Mouse (Mus musculus): ENCODE results near the gene Nod2. TPM values are rescaled to one million over a fixed set of nuclear protein-coding genes. Genes with fewer than 3 reads are reported as not detected.

Gene Nod2
- polyA plus RNA-seq, 1 experiment from 2014 or later = 0.13 TPM

DNA sequence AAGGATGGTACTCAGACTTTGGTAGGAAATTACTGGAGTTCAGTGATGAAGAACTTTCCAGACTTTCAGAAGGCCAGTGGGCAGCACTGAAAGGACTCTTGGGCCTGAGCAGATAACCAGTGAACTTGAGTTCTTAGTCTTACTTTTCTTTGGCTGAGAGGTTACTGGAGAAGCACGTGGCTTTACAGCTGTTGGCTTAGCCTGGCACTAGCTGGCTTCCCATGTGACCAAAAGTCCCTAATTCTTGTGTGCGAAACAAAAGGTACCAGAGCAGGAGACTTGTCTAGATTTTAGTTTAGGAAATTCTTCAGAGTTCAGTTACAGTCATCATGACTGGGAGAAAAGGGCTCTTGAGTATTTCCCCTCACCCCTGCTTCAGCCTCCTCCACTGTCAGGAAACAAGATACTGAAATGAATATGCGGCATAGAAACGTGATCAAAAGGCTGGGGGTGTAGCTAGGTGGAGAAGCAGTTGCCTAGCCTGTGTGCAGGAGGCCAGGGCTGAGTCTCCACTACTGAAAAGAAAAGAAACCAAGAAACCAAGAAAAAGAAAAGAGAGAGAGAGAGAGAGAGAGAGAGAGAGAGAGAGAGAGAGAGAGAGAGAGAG lies 44.3 kb downstream of the Nod2 start:
- H3K4me3 ChIP-seq (ENCODE audit: low read depth, low read length) = no peak overlapping the region
- ATAC-seq (ENCODE audit: insufficient read depth) (no peak), DNase-seq (no peak)
- peaks cover 4% of the 10 kb centered on the region for H3K4me1 ChIP-seq (ENCODE audit: insufficient read depth)
- no peak overlapping the region for H3K9ac ChIP-seq
- H3K27ac ChIP-seq (ENCODE audit: low read depth) = no peak overlapping the region
- no peak overlapping the region for H3K4me2 ChIP-seq
- no peaks in the 10 kb centered on the region for H3K36me3 ChIP-seq (ENCODE audit: insufficient read depth)
- no peaks in the 10 kb centered on the region for H3K9me3 ChIP-seq (ENCODE audit: low read depth, low read length)
- WGBS = 31% methylated on average over 4 of the region's 4 CpGs
- no peak for TF ChIP-seq CTCF (IDR thresholded peaks at IDR 0.05; ENCODE audit: low read depth)
- H3K27me3 ChIP-seq (ENCODE audit: insufficient read depth, low read length) = no peaks in the 10 kb centered on the region

GRCm38 (mm10) chr8:88691961-88692360 lies 44.8 kb downstream of the Nod2 start:
- Histone ChIP-seq H3K27me3 (ENCODE audit: insufficient read depth, low read length) (no peaks in the 10 kb centered on the region), H3K4me3 (ENCODE audit: low read depth, low read length) (no peak overlapping the region), H3K4me1 (ENCODE audit: insufficient read depth) (no peaks in the 10 kb centered on the region; the same call in 1 of the 2 replicates), H3K27ac (ENCODE audit: low read depth) (no peak overlapping the region), H3K9ac (no peak overlapping the region), H3K9me3 (ENCODE audit: low read depth, low read length) (no peaks in the 10 kb centered on the region), H3K4me2 (no peak overlapping the region), H3K36me3 (ENCODE audit: insufficient read depth) (no peaks in the 10 kb centered on the region)
- DNase-seq (no peak), ATAC-seq (ENCODE audit: insufficient read depth) (no peak)
- WGBS = 27% methylated on average over 7 of the region's 7 CpGs
- TF ChIP-seq CTCF (IDR thresholded peaks at IDR 0.05; ENCODE audit: low read depth) = no peak

DNA sequence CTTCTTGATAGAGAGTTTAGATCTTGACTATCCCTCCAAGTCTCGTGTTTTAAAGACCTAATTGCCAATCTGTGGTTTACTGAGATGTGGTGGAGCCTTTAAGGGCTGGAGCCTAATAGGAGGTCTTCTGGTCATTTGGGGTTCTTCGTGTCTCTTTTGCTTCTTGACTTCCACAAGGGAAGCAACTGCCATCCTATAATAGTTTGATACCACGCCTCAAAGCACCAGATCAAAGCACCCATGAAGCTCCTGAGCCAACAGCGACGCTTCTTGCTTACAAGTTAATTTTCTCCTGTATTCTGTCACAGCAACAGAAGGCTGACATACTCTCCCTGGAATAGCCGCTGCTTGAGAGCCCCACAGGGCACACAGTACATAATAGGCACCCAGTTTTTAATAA lies 45.8 kb downstream of the Nod2 start:
- DNase-seq = no peak
- H3K4me2 ChIP-seq = no peak overlapping the region
- no peaks in the 10 kb centered on the region for H3K36me3 ChIP-seq (ENCODE audit: insufficient read depth)
- TF ChIP-seq CTCF (IDR thresholded peaks at IDR 0.05; ENCODE audit: low read depth) = no peak
- no peak overlapping the region for H3K27ac ChIP-seq (ENCODE audit: low read depth)
- H3K4me3 ChIP-seq (ENCODE audit: low read depth, low read length) = no peak overlapping the region
- ATAC-seq (ENCODE audit: insufficient read depth) = no peak
- no peaks in the 10 kb centered on the region for H3K27me3 ChIP-seq (ENCODE audit: insufficient read depth, low read length)
- no peaks in the 10 kb centered on the region for H3K9me3 ChIP-seq (ENCODE audit: low read depth, low read length)
- no peaks in the 10 kb centered on the region for H3K4me1 ChIP-seq (ENCODE audit: insufficient read depth)
- H3K9ac ChIP-seq = no peak overlapping the region
- 75% methylated on average over 6 of the region's 6 CpGs for WGBS

DNA sequence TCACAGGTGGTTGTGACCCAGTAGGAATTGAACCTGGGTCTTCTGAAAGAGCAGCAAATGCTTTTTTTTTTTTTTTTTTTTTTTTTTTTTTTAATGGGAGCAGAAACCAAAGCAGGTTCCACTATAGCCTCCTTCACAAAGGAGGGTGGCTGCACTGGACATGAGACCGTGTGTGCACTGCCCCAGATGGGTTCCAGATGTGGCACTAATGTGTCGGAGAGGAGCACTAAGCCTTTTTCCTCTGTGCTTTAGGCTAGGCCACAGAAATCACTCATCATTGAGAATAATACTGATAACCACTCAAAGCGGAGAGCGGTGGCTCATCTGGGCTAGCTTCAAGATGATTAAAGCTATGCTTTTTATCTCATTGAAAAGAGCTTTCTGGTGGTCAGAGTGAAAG lies 46.3 kb downstream of the Nod2 start:
- TF ChIP-seq CTCF (IDR thresholded peaks at IDR 0.05; ENCODE audit: low read depth) = no peak
- no peaks in the 10 kb centered on the region for H3K27me3 ChIP-seq (ENCODE audit: insufficient read depth, low read length)
- no peaks in the 10 kb centered on the region for H3K9me3 ChIP-seq (ENCODE audit: low read depth, low read length)
- H3K4me2 ChIP-seq = no peak overlapping the region
- no peaks in the 10 kb centered on the region for H3K36me3 ChIP-seq (ENCODE audit: insufficient read depth)
- H3K9ac ChIP-seq = no peak overlapping the region
- no peak for DNase-seq
- no peak overlapping the region for H3K27ac ChIP-seq (ENCODE audit: low read depth)
- WGBS = 70% methylated on average over 4 of the region's 4 CpGs
- H3K4me3 ChIP-seq (ENCODE audit: low read depth, low read length) = no peak overlapping the region
- H3K4me1 ChIP-seq (ENCODE audit: insufficient read depth) = no peaks in the 10 kb centered on the region
- no peak for ATAC-seq (ENCODE audit: insufficient read depth)

DNA sequence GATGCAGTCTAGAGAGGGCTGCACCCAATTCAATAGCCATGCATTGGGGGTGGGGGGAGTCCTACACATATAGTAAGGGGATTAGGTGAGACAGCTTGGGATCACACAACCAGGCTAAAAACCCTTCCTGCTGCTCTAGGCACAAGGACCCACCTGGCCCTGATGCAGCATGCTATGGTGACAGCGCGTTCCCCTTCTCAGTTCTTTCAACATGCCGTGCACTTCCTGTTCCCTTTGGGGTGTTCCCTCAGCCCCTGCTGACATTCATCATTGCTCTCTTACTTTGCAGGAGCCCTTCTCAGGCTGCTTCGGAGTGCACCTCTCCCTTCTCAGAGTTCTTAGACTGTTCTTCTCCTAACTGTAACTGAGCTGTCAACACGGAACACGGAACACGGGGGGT lies 47.2 kb downstream of the Nod2 start:
- H3K4me1 ChIP-seq (ENCODE audit: insufficient read depth) = no peaks in the 10 kb centered on the region
- H3K4me2 ChIP-seq = no peak overlapping the region
- no peaks in the 10 kb centered on the region for H3K9me3 ChIP-seq (ENCODE audit: low read depth, low read length)
- ATAC-seq (ENCODE audit: insufficient read depth) (no peak), DNase-seq (no peak)
- 45% methylated on average over 7 of the region's 7 CpGs for WGBS
- no peaks in the 10 kb centered on the region for H3K27me3 ChIP-seq (ENCODE audit: insufficient read depth, low read length)
- TF ChIP-seq CTCF (IDR thresholded peaks at IDR 0.05; ENCODE audit: low read depth) = no peak
- H3K9ac ChIP-seq = no peak overlapping the region
- no peak overlapping the region for H3K4me3 ChIP-seq (ENCODE audit: low read depth, low read length)
- no peak overlapping the region for H3K27ac ChIP-seq (ENCODE audit: low read depth)
- no peaks in the 10 kb centered on the region for H3K36me3 ChIP-seq (ENCODE audit: insufficient read depth)

DNA sequence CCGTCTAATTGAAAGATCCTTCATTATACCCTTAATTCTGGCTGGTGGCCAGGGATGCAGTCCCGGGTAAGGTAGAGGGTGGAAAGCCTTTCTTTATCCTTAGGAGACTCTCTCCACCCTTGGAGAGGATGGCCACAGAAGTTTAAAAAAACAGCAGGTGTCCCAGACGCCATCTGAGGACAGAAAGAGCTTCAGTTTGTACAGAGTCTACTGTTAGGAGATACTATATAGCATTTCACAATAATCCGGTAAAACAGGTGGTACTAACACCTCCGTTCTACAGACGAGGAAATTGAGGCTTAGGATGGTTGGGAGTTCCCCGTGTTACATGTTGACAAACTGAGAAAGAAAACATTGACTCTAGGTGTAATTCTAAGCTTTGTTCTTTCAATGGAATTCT lies 49.1 kb downstream of the Nod2 start:
- no peak overlapping the region for H3K27ac ChIP-seq (ENCODE audit: low read depth)
- ATAC-seq (ENCODE audit: insufficient read depth) (peak; percentile 22; the same call in 1 of the 2 replicates), DNase-seq (no peak)
- no peaks in the 10 kb centered on the region for H3K27me3 ChIP-seq (ENCODE audit: insufficient read depth, low read length)
- H3K4me2 ChIP-seq = peak overlapping the region; percentile 81
- H3K9me3 ChIP-seq (ENCODE audit: low read depth, low read length) = no peaks in the 10 kb centered on the region
- WGBS = 20% methylated on average over 7 of the region's 7 CpGs
- no peak overlapping the region for H3K9ac ChIP-seq
- no peak for TF ChIP-seq CTCF (IDR thresholded peaks at IDR 0.05; ENCODE audit: low read depth)
- H3K4me1 ChIP-seq (ENCODE audit: insufficient read depth) = no peaks in the 10 kb centered on the region
- no peaks in the 10 kb centered on the region for H3K36me3 ChIP-seq (ENCODE audit: insufficient read depth)
- H3K4me3 ChIP-seq (ENCODE audit: low read depth, low read length) = peak overlapping the region; percentile 85

GRCm38 (mm10) chr8:88696721-88697641 lies 49.9 kb downstream of the Nod2 start, which contains the start of gene Cyld:
Gene Cyld, plus strand, starts transcription at chr8:88697028.
- Histone ChIP-seq H3K9ac (peak within 1 kb of the TSS; percentile 84), H3K4me2 (peak within 1 kb of the TSS; percentile 81), H3K36me3 (ENCODE audit: insufficient read depth) (no peaks in the 10 kb centered on the region), H3K27me3 (ENCODE audit: insufficient read depth, low read length) (no peaks in the 10 kb centered on the region), H3K9me3 (ENCODE audit: low read depth, low read length) (no peaks in the 10 kb centered on the region), H3K4me1 (ENCODE audit: insufficient read depth) (no peaks in the 10 kb centered on the region), H3K27ac (ENCODE audit: low read depth) (peak within 1 kb of the TSS; percentile 65; the same call in 1 of the 2 replicates), H3K4me3 (ENCODE audit: low read depth, low read length) (peak within 1 kb of the TSS; percentile 85)
- DNase-seq (peak; percentile 99), ATAC-seq (ENCODE audit: insufficient read depth) (peak; percentile 100)
- WGBS = under 1% methylated on average over 80 of the region's 80 CpGs
- TF ChIP-seq CTCF (IDR thresholded peaks at IDR 0.05; ENCODE audit: low read depth) = no peak

Measured in lung, embryonic 14.5 days (tissue).